Mouse (Mus musculus): ENCODE data around the gene Ywhag. TPM values are rescaled to one million over a fixed set of nuclear protein-coding genes. Genes with fewer than 3 reads are reported as not detected.

Gene Ywhag
- total RNA-seq, 2 experiments from 2014 or later, result 11.6 to 35.2 TPM

DNA sequence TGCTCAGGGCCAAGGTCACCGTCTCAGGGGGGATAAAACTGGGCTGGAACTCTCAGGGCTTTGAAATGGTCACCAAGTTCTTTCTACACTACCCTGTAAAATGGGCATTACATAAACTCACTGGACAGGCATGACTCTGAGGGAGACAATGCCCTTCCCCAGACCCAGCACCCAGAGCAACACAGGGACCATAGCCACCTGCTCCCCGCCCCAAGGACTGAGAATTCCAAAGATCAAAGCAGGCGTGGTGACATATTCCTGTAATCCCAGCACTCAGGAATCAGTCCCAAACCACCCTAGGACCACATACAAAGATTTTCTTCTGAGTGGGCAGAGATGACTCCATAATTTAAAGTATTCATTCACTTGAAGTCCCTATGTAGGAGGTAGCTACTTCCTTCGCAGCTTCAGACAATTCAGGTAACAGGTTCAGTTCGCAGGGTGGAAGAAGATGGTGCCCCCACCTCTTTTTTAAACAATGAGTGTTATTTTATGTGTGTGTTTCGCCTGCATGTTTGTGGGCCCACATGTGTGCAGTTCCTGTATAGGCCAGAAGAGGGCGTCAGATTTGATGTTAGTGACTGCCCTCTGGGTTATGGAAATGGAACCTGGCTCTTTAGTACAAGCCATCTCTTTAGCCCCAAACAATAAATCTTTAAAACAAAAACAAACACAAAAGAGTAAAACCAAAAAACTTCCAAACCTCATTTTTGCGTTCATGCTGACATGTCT, 16.9 kb downstream of the Ywhag start:
- ATAC-seq (replicated peaks; ENCODE audit: low FRiP score, poor library complexity, severe bottlenecking), result no peak

DNA sequence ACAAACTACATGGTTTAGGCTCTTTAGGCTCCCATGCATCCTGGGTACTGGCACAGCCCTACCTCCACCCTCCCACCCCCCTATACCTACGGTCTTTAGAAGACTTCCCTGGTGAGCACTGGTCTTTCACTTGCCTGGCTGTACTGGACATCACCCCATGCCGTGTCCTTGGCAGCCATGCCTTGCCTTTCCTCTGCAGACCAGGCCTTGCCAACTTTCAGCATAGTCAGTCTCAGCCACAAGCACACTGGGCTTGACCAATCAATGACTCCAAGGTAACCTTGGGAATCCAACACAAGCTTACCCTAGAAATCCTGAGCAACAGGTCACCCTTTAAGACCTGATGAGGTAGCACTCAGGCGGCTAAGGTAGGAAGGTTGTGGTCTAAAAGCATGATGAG, 17.8 kb downstream of the Ywhag start:
- ATAC-seq (replicated peaks; ENCODE audit: low FRiP score, poor library complexity, severe bottlenecking), result no peak

DNA sequence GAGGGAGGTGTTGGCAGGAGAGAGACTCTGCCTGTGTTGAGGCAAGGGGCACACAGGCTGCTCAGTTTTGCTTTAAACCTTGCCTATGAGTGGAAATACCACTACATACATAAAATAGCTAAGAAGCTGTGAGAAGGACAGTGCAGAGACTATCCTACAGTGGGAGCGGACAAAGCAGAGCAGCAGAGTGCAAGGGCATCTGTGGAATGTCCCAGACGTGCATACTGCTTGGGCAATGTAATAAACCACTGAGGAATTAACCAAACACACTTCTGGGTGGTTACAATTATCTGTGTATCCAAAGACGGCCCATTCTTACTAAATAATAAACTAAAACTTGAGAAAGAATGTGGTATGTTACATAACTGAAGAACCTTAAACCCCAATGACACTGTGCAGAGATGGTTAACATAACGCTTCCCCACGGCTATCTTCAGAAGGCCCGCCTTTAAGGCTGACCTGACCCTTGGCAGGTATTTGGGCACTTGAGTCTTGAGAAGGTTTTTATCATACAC, 18.3 kb downstream of the Ywhag start:
- ATAC-seq (replicated peaks; ENCODE audit: low FRiP score, poor library complexity, severe bottlenecking), result no peak

DNA sequence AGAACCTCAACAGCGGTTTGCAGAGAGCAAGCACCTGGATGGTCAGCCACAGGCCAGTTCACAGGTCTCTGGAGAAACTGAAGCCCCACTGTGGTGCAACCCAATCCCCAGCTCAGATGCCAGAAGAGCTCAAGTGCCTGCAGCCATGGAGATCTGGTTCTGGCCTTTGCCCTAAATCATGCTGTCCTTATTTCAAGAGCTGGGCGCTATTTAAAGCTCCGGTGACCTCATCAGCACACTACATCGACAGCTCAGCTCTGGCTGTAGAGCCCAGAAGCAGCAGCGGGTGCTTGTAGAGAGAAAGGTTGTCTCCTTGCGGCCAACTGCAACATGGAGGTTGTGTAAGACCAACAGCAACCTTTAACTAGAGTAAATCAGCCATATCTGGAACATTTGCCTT, 20.3 kb downstream of the Ywhag start:
- ATAC-seq (replicated peaks; ENCODE audit: low FRiP score, poor library complexity, severe bottlenecking), result no peak

DNA sequence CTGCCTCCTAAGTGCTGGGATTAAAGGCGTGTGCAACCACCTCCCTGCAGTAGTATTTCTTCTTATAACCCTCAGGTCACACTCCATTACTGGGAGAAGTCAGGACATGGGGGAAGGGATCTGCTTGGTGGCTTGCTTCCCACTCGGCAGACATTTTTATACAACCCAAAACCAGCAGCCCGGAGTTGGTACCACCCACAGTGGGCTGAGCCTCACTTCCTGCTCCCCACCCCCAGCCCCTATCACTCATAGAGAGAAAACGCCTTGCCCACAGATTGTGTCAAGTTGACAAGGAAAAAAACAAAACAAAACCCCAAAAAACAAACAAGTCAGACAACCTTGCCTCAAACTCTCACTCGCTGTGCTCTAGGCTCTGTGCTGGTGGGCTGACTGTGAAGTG, 21.2 kb downstream of the Ywhag start:
- ATAC-seq (replicated peaks; ENCODE audit: low FRiP score, poor library complexity, severe bottlenecking), result no peak

DNA sequence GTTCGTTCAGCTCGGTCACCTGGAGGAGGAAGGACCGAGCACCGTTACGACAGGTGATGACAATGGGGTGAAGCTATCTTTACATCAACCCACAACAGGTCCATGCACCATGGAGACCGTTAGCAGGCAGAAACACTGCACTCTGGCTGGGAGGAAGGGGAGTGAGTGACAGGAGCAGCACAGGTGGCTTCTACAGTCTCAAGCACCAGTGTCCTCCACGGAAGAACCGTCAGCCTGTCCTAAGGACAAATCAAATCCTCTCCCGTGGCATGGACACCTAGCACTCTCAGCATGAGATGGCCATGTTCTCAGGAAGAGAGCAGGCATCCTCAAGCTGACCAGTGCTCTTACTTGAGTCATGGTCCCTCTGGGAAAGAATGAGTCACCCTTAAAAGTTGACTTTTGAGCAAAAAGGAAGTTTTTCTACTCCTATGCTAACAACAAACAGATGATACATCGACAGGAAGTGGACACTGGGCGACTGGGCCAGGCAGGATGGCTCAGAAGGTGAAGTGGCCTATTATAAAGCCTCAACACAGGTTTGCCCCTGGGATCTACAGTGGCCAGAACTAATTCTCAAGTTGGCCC, 22.7 kb downstream of the Ywhag start:
- ATAC-seq (replicated peaks; ENCODE audit: low FRiP score, poor library complexity, severe bottlenecking), result no peak

DNA sequence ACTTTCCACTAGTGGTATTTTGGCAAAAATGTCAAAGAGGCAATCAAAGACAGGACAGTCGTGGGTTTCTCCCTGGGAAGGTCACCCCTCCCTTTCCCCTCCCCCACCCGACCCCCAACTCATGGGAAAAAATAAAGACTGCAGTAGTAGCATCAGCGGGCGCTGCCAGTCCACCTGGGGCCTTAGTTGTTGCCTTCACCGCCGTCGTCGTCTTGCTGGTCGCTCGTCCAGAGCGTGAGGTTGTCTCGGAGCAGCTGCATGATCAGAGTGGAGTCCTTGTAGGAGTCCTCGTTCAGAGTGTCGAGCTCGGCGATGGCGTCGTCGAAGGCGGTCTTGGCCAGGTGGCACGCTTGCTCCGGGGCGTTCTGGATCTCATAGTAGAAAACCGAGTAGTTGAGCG, 23.6 kb downstream of the Ywhag start:
- no peak for ATAC-seq (replicated peaks; ENCODE audit: low FRiP score, poor library complexity, severe bottlenecking)

DNA sequence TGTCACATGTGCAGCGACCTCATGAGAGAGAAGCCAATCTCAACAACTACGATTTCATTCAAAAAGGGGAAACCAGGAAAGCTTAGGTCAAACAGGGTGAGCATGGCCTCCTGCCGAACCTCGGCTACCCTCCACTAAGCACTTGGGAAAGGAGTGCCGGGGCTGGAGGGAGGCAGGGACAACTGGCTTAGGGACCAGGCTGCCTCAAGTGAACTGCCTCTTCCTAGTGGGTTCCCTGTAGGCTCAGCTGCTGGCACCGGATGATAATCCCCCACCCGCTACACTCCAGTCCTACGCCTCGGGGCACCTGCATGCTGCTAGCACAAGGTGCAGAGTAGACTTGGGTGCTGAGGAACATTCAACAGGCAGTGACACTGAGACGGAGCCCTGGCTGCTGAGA, 24.8 kb downstream of the Ywhag start:
- no peak for ATAC-seq (replicated peaks; ENCODE audit: low FRiP score, poor library complexity, severe bottlenecking)

DNA sequence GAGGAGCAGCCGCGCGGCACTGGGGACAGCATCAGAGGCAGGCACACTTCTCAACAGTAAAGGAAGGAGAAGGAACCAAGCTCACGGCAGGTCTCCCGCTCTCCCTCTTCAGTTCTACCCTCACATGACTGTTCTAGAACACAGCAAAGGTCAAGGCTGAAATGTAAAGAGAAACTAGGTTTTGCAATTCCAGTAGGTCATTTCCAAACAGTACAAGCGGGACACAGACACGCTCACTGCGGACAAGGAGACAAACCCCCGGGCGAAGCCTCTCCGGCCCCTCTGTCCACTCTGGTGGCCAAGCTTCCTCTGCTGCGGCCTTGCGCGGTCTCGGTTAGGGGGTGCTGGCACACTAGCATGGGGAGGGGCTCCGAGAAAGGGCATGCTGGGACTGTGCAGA, 25.4 kb downstream of the Ywhag start:
- ATAC-seq (replicated peaks; ENCODE audit: low FRiP score, poor library complexity, severe bottlenecking), result no peak

DNA sequence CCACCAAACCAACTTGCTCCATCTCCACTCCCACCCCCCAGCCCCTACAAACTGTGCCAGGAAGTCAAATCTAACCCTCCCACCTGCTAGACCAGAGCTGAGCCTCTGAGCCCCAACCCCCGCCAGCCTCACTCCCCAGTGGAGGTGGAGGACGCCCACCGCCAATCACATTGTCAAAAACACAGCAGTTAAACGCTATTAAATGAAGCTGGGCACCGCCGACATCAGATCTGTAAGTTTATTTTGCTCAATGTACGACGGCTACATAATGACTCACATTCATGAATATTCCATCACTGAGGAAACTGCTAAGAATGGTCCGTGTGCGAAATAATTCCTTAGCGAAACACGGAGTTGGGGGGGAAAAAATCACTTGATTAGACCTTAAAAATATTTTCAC, 26.2 kb downstream of the Ywhag start:
- ATAC-seq (replicated peaks; ENCODE audit: low FRiP score, poor library complexity, severe bottlenecking), result no peak

DNA sequence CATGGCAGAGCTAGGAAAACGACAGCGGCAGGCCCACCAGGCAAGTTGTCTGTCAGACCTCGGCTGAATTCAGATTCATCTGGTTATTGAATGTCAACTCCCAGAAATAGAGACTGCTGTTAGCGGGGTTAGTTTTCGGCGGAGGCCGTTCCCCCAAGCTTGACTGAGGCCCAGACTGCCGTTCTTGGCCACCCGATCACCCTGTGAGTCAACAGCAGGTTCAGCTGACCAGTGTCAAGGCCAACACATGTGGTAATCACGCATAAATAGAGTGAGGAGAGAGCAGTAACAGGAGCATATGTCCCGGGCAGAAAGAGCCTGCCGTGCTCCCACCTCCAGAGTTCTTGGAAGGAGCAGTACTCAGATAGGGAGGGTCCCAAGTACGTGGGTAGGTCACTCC, 27.2 kb downstream of the Ywhag start:
- no peak for ATAC-seq (replicated peaks; ENCODE audit: low FRiP score, poor library complexity, severe bottlenecking)

DNA sequence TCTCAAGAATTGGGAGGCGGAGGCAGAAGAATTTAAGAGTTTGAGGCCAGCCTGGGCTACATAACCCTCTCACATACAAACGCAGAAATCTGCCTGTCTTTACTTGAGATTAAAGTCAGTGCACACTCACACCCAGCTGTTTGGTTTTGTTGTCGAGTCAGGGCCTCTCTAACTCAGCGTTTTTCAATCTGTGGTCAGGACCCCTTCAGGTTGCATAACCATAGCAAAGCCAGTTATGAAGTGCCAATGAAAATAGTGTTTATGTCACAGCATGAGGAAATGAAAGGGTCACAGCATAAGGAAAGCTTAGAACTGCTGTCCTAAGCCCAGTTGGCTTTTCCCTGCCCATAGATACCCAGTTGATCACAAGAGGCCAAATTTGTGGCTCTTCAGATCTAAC, 27.6 kb downstream of the Ywhag start:
- no peak for ATAC-seq (replicated peaks; ENCODE audit: low FRiP score, poor library complexity, severe bottlenecking)

DNA sequence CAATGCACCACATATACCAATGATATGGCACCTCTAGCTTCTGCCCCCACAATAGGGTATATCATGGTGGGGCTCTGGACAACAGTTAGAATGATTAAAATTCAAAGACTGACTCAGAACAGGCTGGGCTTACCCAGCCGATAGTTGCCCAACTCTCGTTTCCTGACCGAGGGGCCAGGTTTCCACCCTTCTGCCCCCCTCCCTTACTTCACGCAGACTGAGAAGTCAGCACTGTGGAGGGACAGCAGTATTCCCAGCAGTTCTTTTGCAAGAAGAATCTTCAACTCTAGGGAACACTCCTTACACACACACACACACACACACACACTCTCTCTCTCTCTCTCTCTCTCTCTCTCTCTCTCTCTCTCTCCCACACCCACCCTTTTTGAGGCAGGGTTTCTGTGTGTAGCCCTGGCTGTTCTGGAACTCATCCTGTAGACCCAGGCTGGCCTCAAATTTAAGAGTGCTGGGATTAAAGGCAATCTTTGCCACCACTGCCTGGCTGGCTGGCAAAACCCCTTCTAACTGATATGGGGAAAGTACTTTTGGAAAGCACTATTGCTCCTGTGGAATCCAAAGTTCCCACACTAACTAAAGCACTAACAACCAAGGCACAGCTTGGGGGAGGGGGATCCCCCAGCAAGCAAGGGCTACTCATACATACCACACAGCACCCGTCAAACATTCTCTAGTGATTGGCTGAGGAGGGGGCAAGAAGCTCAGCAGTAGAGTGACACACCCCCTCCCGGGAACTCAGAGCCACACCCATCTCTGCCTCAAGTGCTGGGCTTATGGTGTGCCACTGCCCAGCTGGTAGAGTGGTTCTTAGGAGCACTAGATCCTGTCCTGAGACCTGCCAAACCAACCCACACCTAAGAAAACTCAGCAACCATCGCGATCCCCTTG, 28.8 kb downstream of the Ywhag start:
- no peak for ATAC-seq (replicated peaks; ENCODE audit: low FRiP score, poor library complexity, severe bottlenecking)

DNA sequence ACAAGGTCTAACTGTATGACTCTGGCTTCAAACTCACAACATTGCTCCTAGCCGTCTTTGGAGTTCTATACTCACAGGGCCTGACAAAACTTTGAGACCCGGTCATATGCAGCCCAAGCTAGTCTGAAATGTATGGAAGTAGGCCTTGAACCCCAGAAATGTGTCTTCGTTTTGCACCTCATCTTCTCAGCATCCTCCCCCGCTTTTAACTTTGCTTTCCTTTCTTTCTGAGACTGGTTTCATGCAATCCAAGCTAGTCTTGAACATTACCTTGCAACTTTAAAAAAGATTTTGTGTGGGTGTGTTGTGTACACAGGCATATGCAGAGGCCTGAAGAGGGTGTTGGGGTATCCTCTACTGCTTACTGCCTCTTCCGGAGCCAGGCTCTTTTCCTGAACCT, 30.2 kb downstream of the Ywhag start:
- no peak for ATAC-seq (replicated peaks; ENCODE audit: low FRiP score, poor library complexity, severe bottlenecking)

DNA sequence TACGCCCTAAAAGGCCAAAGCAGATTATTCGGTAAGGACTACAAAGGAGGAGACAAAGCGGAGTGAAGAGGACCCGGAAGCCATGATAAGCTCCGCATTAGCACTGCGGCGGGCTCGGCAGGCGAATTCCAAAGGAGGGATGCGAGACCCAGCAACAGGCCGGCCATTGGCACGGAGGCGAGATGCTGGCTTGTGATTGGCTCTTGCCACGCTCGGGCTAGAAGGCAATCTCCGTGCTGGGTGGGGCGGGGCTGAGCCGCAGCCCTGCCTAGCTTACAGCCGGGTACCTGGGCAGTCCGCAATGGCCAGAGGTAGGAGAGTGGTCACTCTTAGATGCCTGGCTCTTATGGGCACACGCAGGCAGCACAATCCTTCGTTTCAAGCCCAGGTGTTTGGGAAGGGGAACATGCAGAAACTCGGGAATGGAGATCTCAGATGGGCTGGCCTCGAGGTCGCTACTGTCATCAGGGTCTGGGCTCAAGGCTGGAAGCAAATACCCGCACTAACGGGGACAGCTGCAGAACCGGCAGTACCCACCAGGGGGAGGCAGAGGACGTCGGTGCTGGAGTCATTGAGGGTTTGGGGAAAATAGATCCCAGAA, 30.8 kb downstream of the Ywhag start:
- ATAC-seq (replicated peaks; ENCODE audit: low FRiP score, poor library complexity, severe bottlenecking), result peak; percentile 83

DNA sequence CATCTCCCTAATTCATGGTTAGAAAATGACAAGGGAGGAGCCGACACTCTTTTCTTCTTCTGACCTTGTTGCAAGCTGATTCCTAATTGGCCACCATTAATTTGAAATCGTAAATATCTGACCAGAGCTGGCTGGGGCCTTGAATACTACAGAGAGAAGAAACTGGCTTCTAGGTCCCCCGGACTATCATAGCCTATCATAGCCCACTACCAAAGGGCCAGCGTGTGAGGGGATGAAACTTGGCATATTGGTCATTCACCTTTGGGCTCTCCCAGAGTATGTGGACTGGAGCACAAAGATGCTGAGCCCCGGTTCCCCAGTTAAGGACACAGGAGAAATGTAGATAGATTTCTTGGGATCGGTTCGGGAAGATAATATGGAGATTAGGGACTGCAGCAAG, 31.4 kb downstream of the Ywhag start:
- no peak for ATAC-seq (replicated peaks; ENCODE audit: low FRiP score, poor library complexity, severe bottlenecking)

DNA sequence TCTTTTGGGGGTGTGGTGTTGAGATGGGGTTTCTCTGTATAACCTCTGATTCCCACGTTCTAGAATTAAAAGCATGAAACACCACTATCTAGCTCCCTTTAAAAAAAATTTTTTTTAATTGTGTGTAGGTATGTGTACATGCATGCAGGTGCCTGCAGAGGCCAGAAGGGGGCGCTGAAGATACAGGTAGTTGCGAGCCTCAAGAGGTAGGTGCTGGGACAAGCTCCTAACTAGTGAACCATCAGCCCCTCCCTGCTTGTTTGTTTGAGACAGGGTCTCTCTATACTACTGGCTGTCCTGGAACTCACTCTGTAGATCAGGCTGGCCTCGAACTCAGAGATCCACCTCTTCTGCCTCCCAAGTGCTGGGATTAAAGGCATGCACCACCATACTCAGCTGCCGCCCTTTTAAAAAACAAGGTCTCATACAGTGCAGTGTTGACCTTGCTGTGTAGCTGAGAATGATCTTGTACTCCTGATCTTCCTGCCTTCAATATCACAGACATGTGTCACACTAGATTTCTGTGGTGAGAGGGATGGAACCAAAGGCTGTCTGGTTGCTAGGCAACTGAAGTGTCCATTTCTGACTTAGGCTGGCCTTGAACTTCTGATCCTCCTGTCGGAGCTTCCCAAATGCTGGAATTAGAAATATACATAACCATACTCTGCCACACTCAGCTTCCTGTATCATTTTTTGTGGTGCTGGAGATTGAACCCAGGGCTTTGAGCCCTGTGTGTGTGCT, 32.9 kb downstream of the Ywhag start:
- ATAC-seq (replicated peaks; ENCODE audit: low FRiP score, poor library complexity, severe bottlenecking), result 0 out of 2 replicates have a peak, but pooled peaks have one; percentile 43

DNA sequence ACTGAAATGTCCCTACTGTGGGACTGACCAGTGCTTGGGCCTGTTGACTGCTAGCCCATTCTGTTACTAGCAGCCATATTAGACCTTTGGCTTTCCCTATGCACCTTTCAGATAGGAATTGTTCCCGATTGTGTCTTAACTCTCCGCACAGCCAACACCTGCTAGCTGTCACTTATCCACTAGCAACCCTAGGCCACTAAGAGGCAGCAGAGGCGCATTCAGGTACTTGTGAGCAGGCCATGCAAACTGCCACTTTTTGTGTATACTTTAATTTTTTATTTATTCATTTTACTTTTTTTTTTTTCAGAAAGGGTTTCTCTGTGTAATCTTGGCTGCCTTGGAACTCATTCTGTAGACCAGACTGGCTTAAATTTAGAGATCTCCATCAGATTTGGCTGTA, 33.7 kb downstream of the Ywhag start:
- ATAC-seq (replicated peaks; ENCODE audit: low FRiP score, poor library complexity, severe bottlenecking), result no peak

DNA sequence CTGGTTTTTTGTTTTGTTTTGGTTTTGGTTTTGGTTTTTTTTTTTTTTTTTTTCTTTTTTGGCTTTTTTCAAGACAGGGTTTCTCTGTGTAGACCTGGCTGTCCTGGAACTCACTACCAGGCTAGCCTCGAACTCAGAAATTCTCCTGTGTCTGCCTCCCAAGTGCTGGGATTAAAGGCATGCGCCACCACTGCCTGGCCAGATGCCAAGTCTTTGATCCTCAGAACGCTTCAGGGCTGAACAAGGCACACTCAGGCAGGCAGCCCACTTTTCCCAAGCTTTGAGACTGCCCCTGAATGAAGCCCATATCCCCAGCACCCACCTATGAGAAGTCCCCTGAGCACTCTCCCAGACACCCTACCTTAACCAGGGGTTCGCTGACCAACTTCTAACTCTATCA, 34.6 kb downstream of the Ywhag start:
- no peak for ATAC-seq (replicated peaks; ENCODE audit: low FRiP score, poor library complexity, severe bottlenecking)

DNA sequence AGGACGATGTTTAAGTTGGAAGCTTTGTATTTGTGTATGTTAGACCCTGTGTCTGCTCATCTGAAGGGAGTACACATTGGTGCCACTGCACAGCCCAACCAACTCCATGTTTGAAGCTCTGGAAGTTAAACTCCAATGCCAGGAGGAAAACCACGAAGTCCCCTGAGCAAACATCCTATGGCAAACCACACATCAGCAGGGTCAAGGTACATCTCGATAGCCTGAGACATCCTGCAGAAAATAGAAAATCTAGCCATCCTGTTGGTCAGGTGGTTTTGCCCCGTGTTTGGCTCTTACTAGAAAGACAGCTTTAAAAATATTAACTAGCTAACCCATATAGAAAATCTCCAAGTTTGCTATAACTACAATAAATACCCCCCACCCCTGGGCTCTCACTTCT, 35.4 kb downstream of the Ywhag start:
- no peak for ATAC-seq (replicated peaks; ENCODE audit: low FRiP score, poor library complexity, severe bottlenecking)

Measured in erythroid progenitor cell, adult 5-6 weeks (primary cell).